Mouse (Mus musculus) embryonic facial prominence, embryonic 12.5 days (tissue): ENCODE results near the gene Usp53. TPM values are rescaled to one million over a fixed set of nuclear protein-coding genes. Genes with fewer than 3 reads are reported as not detected.
"Not testable (repeated sequence)": the region's sequence is repeated elsewhere in the genome, so short reads cannot be mapped to it uniquely, and the experiment has no call there.

Experiments
- ATAC-seq: fragments of 200-750 bp; cut with Nextera tagmentation; 2 replicates; pipeline ENCODE4 v1.8.0; 2017; ENCODE audit not compliant: insufficient number of reproducible peaks, insufficient read depth, low FRiP score, low TSS enrichment
- H3K27ac ChIP-seq: fragments of 300-500 bp; sonication (generic); 2 replicates; pipeline ENCODE4 v1.5.1; 2016; ENCODE audit warnings: mild to moderate bottlenecking
- H3K27me3 ChIP-seq: fragments of 300-500 bp; sonication (generic); 2 replicates; pipeline ENCODE4 v1.6.1; 2016; ENCODE audit warnings: mild to moderate bottlenecking, moderate library complexity
- H3K36me3 ChIP-seq: fragments of 300-500 bp; sonication (generic); 2 replicates; pipeline ENCODE4 v1.6.1; 2016; ENCODE audit warnings: mild to moderate bottlenecking
- H3K4me1 ChIP-seq: fragments of 300-500 bp; sonication (generic); 2 replicates; pipeline ENCODE4 v1.6.1; 2016
- H3K4me2 ChIP-seq: fragments of 300-500 bp; sonication (generic); replicated peaks from 2 replicates; pipeline ENCODE4 v1.6.1; 2016; ENCODE audit warnings: mild to moderate bottlenecking, moderate library complexity
- H3K4me3 ChIP-seq: fragments of 300-500 bp; sonication (generic); 2 replicates; pipeline ENCODE4 v1.5.1; 2016; ENCODE audit warnings: mild to moderate bottlenecking
- H3K9ac ChIP-seq: fragments of 300-500 bp; sonication (generic); 2 replicates; pipeline ENCODE4 v1.6.1; 2016; ENCODE audit warnings: mild to moderate bottlenecking, moderate library complexity
- H3K9me3 ChIP-seq: fragments of 300-500 bp; sonication (generic); 2 replicates; pipeline ENCODE4 v1.6.1; 2016; ENCODE audit warnings: mild to moderate bottlenecking, moderate library complexity
- WGBS: fragments of 180-500 bp; shearing (Covaris S2); methylation state at CpG from one replicate; pipeline ENCODE4 v1.1.7; 2016; 5-methylcytosine and 5-hydroxymethylcytosine counted together
- polyA plus RNA-seq: library from polyadenylated mRNA; unstranded; fragments of >200 nt; fragmentation: Nextera tagmentation; extraction: Ambion mirVana; gene quantifications from 2 replicates; pipeline ENCODE4 v1.2.1, GENCODE M21; 2016

Gene Usp53
- polyA plus RNA-seq, 1 experiment from 2014 or later = 5.1 TPM

GRCm38 (mm10) chr3:122937176-122937575 is 47.1 kb downstream of the Usp53 start:
- WGBS = 80% methylated on average over 13 of the region's 13 CpGs
- H3K36me3 ChIP-seq, H3K9ac ChIP-seq, ATAC-seq, H3K27ac ChIP-seq, H3K4me1 ChIP-seq, H3K27me3 ChIP-seq, H3K4me2 ChIP-seq, H3K9me3 ChIP-seq, H3K4me3 ChIP-seq: not testable (repeated sequence)

GRCm38 (mm10) chr3:122932466-122932865 is 51.8 kb downstream of the Usp53 start:
- Histone ChIP-seq H3K27me3 (no peaks in the 10 kb centered on the region), H3K27ac (no peak overlapping the region), H3K9ac (no peak overlapping the region), H3K36me3 (peaks cover 2% of the 10 kb centered on the region; the same call in 1 of the 2 replicates), H3K4me2 (no peak overlapping the region), H3K9me3 (no peaks in the 10 kb centered on the region), H3K4me1 (no peaks in the 10 kb centered on the region), H3K4me3 (no peak overlapping the region)
- 79% methylated on average over 1 of the region's 1 CpGs for WGBS
- no peak for ATAC-seq

- ATAC-seq = no peak
- no peak overlapping the region for H3K9ac ChIP-seq
- no peaks in the 10 kb centered on the region for H3K9me3 ChIP-seq
- H3K27me3 ChIP-seq = no peaks in the 10 kb centered on the region
- H3K36me3 ChIP-seq = peaks cover 10% of the 10 kb centered on the region; the same call in 1 of the 2 replicates
- WGBS = 88% methylated on average over 6 of the region's 6 CpGs
- no peak overlapping the region for H3K4me3 ChIP-seq
- no peak overlapping the region for H3K27ac ChIP-seq
- H3K4me1 ChIP-seq = peaks cover 9% of the 10 kb centered on the region; the same call in 1 of the 2 replicates
- no peak overlapping the region for H3K4me2 ChIP-seq
Observed at GRCm38 (mm10) chr3:122929723-122930122, 54.6 kb downstream of the Usp53 start.

- WGBS = under 1% methylated on average over 66 of the region's 68 CpGs
- ATAC-seq = peak; percentile 97
- Histone ChIP-seq H3K4me3 (peak within 1 kb of the TSS; percentile 57), H3K4me2 (peak within 1 kb of the TSS; percentile 64), H3K9ac (peak within 1 kb of the TSS; percentile 68), H3K27ac (peak within 1 kb of the TSS; percentile 72), H3K9me3 (no peaks in the 10 kb centered on the region), H3K27me3 (no peaks in the 10 kb centered on the region), H3K4me1 (peaks cover 13% of the 10 kb centered on the region), H3K36me3 (0 out of 2 replicates have a peak, but pooled peaks cover 7% of the 10 kb centered on the region)
Observed at GRCm38 (mm10) chr3:122924009-122924914, 60.0 kb downstream of the Usp53 start, which contains the start of gene 1810037I17Rik. TSS of gene 1810037I17Rik (plus strand) at chr3:122924203.

GRCm38 (mm10) chr3:122923147-122923546 is 61.2 kb downstream of the Usp53 start:
- WGBS = 66% methylated on average over 7 of the region's 7 CpGs
- Histone ChIP-seq H3K27me3 (no peaks in the 10 kb centered on the region), H3K4me2 (peak overlapping the region; percentile 64; the same call in 1 of the 2 replicates), H3K9ac (no peak overlapping the region), H3K9me3 (no peaks in the 10 kb centered on the region), H3K4me1 (peaks cover 13% of the 10 kb centered on the region), H3K27ac (no peak overlapping the region), H3K36me3 (0 out of 2 replicates have a peak, but pooled peaks cover 7% of the 10 kb centered on the region), H3K4me3 (peak overlapping the region; percentile 57; the same call in 1 of the 2 replicates)
- ATAC-seq = no peak

- Histone ChIP-seq H3K27me3 (no peaks in the 10 kb centered on the region), H3K27ac (no peak overlapping the region), H3K4me1 (peaks cover 13% of the 10 kb centered on the region), H3K9me3 (no peaks in the 10 kb centered on the region), H3K4me3 (no peak overlapping the region), H3K4me2 (no peak overlapping the region), H3K9ac (no peak overlapping the region), H3K36me3 (0 out of 2 replicates have a peak, but pooled peaks cover 7% of the 10 kb centered on the region)
- no peak for ATAC-seq
- 71% methylated on average over 8 of the region's 8 CpGs for WGBS
Observed at GRCm38 (mm10) chr3:122921676-122922527, 62.4 kb downstream of the Usp53 start.

- Histone ChIP-seq H3K4me3 (no peak overlapping the region), H3K4me1 (peaks cover 4% of the 10 kb centered on the region; the same call in 1 of the 2 replicates)
- no peak for ATAC-seq
Observed at GRCm38 (mm10) chr3:122920572-122921435, 63.5 kb downstream of the Usp53 start.

GRCm38 (mm10) chr3:122919260-122919659 is 65.0 kb downstream of the Usp53 start, which contains the start of gene Gm10959:
TSS of gene Gm10959 (minus strand) at chr3:122919360.
- Histone ChIP-seq H3K4me1 (peaks cover 4% of the 10 kb centered on the region; the same call in 1 of the 2 replicates), H3K27ac (no peak within 1 kb of the TSS), H3K36me3 (no peaks in the 10 kb centered on the region), H3K4me3 (no peak within 1 kb of the TSS), H3K9ac (no peak within 1 kb of the TSS), H3K9me3 (no peaks in the 10 kb centered on the region), H3K27me3 (no peaks in the 10 kb centered on the region), H3K4me2 (no peak within 1 kb of the TSS)
- ATAC-seq = no peak
- 73% methylated on average over 8 of the region's 8 CpGs for WGBS

More at GRCm38 (mm10) chr3:122920572-122921435, 63.5 kb downstream of the Usp53 start:
- no peak overlapping the region for H3K4me2 ChIP-seq
- H3K27ac ChIP-seq = no peak overlapping the region
- H3K36me3 ChIP-seq = no peaks in the 10 kb centered on the region
- H3K27me3 ChIP-seq = no peaks in the 10 kb centered on the region
- WGBS = 62% methylated on average over 8 of the region's 8 CpGs
- H3K9me3 ChIP-seq = no peaks in the 10 kb centered on the region
- no peak overlapping the region for H3K9ac ChIP-seq

- ATAC-seq = no peak
- Histone ChIP-seq H3K9ac (no peak overlapping the region), H3K27ac (no peak overlapping the region), H3K4me2 (no peak overlapping the region), H3K36me3 (no peaks in the 10 kb centered on the region), H3K4me3 (no peak overlapping the region), H3K4me1 (peaks cover 4% of the 10 kb centered on the region; the same call in 1 of the 2 replicates), H3K9me3 (no peaks in the 10 kb centered on the region), H3K27me3 (no peaks in the 10 kb centered on the region)
- 62% methylated on average over 2 of the region's 2 CpGs for WGBS
Observed at GRCm38 (mm10) chr3:122918672-122919071, 65.6 kb downstream of the Usp53 start.

- Histone ChIP-seq H3K27ac (no peak overlapping the region), H3K36me3 (no peaks in the 10 kb centered on the region), H3K9me3 (no peaks in the 10 kb centered on the region), H3K9ac (no peak overlapping the region), H3K4me3 (no peak overlapping the region), H3K4me1 (peaks cover 3% of the 10 kb centered on the region; the same call in 1 of the 2 replicates), H3K27me3 (no peaks in the 10 kb centered on the region), H3K4me2 (no peak overlapping the region)
- no peak for ATAC-seq
- WGBS = 82% methylated on average over 6 of the region's 6 CpGs
Observed at GRCm38 (mm10) chr3:122916191-122916680, 68.1 kb downstream of the Usp53 start.
